Mouse (Mus musculus): ENCODE measurements around the gene Ing2. TPM values are rescaled to one million over a fixed set of nuclear protein-coding genes. Genes with fewer than 3 reads are reported as not detected.
A peak's percentile ranks its signal among the peaks of the same experiment; 100 is the strongest.

Gene Ing2
- 10 to 100 TPM; 38.3 to 42.9 TPM for total RNA-seq (2021)

- intact Hi-C loops (cut with DNase I), result loop anchor here (5.0 kb wide), 1 partner anchor 143 kb away; the partner anchor contains the start of genes Rwdd4a and Trappc11
- DNase-seq (ENCODE audit: extremely low spot score in 1 of 2, low spot score in 2 of 2), result peak; percentile 100
Measured at GRCm38 (mm10) chr8:47674777-47675710, at the start of gene Ing2. TSS of gene Ing2 (minus strand) at chr8:47675556.

GRCm38 (mm10) chr8:47721609-47722008, 46.3 kb upstream of the Ing2 start:
- DNase-seq (ENCODE audit: extremely low spot score in 1 of 2, low spot score in 2 of 2), result no peak

GRCm38 (mm10) chr8:47718641-47719040, 43.3 kb upstream of the Ing2 start:
- intact Hi-C loops (cut with DNase I), result no loop called here

More at GRCm38 (mm10) chr8:47721609-47722008, 46.3 kb upstream of the Ing2 start:
- intact Hi-C loops (cut with DNase I), result no loop called here

GRCm38 (mm10) chr8:47713761-47714745, 38.7 kb upstream of the Ing2 start, which contains the start of gene Cdkn2aip:
TSS of gene Cdkn2aip (minus strand) at chr8:47713932.
- peak; percentile 88 to 98 for DNase-seq (ENCODE audit: extremely low spot score in 1 of 2, low spot score in 2 of 2)
- intact Hi-C loops (cut with DNase I), result no loop called here

More at GRCm38 (mm10) chr8:47718641-47719040, 43.3 kb upstream of the Ing2 start:
- DNase-seq (ENCODE audit: extremely low spot score in 1 of 2, low spot score in 2 of 2), result no peak

- intact Hi-C loops (cut with DNase I), result no loop called here
Measured at GRCm38 (mm10) chr8:47713171-47713663, 37.9 kb upstream of the Ing2 start.

GRCm38 (mm10) chr8:47708106-47708505, 32.8 kb upstream of the Ing2 start:
- intact Hi-C loops (cut with DNase I), result no loop called here
- DNase-seq (ENCODE audit: extremely low spot score in 1 of 2, low spot score in 2 of 2), result no peak

More at GRCm38 (mm10) chr8:47713171-47713663, 37.9 kb upstream of the Ing2 start:
- peak in 1 of 2 experiments; percentile 68 for DNase-seq (ENCODE audit: extremely low spot score in 1 of 2, low spot score in 2 of 2)

- DNase-seq (ENCODE audit: extremely low spot score in 1 of 2, low spot score in 2 of 2), result no peak
- intact Hi-C loops (cut with DNase I), result no loop called here
Measured at GRCm38 (mm10) chr8:47706746-47707145, 31.4 kb upstream of the Ing2 start.

GRCm38 (mm10) chr8:47702333-47702732, 27.0 kb upstream of the Ing2 start:
- no peak for DNase-seq (ENCODE audit: extremely low spot score in 1 of 2, low spot score in 2 of 2)
- intact Hi-C loops (cut with DNase I), result no loop called here

- intact Hi-C loops (cut with DNase I), result no loop called here
- no peak for DNase-seq (ENCODE audit: extremely low spot score in 1 of 2, low spot score in 2 of 2)
Measured at GRCm38 (mm10) chr8:47697696-47698095, 22.3 kb upstream of the Ing2 start.

- peak; percentile 19 to 36 for DNase-seq (ENCODE audit: extremely low spot score in 1 of 2, low spot score in 2 of 2)
Measured at GRCm38 (mm10) chr8:47695431-47696105, 20.2 kb upstream of the Ing2 start.

GRCm38 (mm10) chr8:47693119-47693518, 17.8 kb upstream of the Ing2 start:
- peak; percentile 64 to 87 for DNase-seq (ENCODE audit: extremely low spot score in 1 of 2, low spot score in 2 of 2)
- intact Hi-C loops (cut with DNase I), result loop anchor here (5.0 kb wide), 1 partner anchor 161 kb away; the partner anchor contains the start of genes Rwdd4a and Trappc11

More at GRCm38 (mm10) chr8:47695431-47696105, 20.2 kb upstream of the Ing2 start:
- intact Hi-C loops (cut with DNase I), result no loop called here

- DNase-seq (ENCODE audit: extremely low spot score in 1 of 2, low spot score in 2 of 2), result no peak
- intact Hi-C loops (cut with DNase I), result loop anchor here (5.0 kb wide), 1 partner anchor 160 kb away; the partner anchor contains the start of genes Rwdd4a and Trappc11
Measured at GRCm38 (mm10) chr8:47691831-47692230, 16.5 kb upstream of the Ing2 start.

GRCm38 (mm10) chr8:47691303-47691702, 15.9 kb upstream of the Ing2 start:
- no peak for DNase-seq (ENCODE audit: extremely low spot score in 1 of 2, low spot score in 2 of 2)
- intact Hi-C loops (cut with DNase I), result loop anchor here (5.0 kb wide), 1 partner anchor 159 kb away; the partner anchor contains the start of genes Rwdd4a and Trappc11

GRCm38 (mm10) chr8:47690674-47691078, 15.3 kb upstream of the Ing2 start:
- intact Hi-C loops (cut with DNase I), result loop anchor here (5.0 kb wide), 1 partner anchor 158 kb away; the partner anchor contains the start of genes Rwdd4a and Trappc11
- DNase-seq (ENCODE audit: extremely low spot score in 1 of 2, low spot score in 2 of 2), result no peak

- intact Hi-C loops (cut with DNase I), result loop anchor here (5.0 kb wide), 1 partner anchor 158 kb away; the partner anchor contains the start of genes Rwdd4a and Trappc11
- peak in 1 of 2 experiments; percentile 47 for DNase-seq (ENCODE audit: extremely low spot score in 1 of 2, low spot score in 2 of 2)
Measured at GRCm38 (mm10) chr8:47689704-47690326, 14.5 kb upstream of the Ing2 start.

- intact Hi-C loops (cut with DNase I), result no loop called here
- no peak for DNase-seq (ENCODE audit: extremely low spot score in 1 of 2, low spot score in 2 of 2)
Measured at GRCm38 (mm10) chr8:47684441-47684840, 9.1 kb upstream of the Ing2 start.

GRCm38 (mm10) chr8:47683994-47684393, 8.6 kb upstream of the Ing2 start:
- intact Hi-C loops (cut with DNase I), result no loop called here
- no peak for DNase-seq (ENCODE audit: extremely low spot score in 1 of 2, low spot score in 2 of 2)

All from left cerebral cortex, postnatal 10 days (tissue).